In genomic region chr2:181043437-181043836, GRCm38 (mm10) we compare ENCODE assay signal across 8 mouse cellular contexts. TPM values are rescaled to one million over a fixed set of nuclear protein-coding genes. Genes with fewer than 3 reads are reported as not detected.
DNase-seq lines count a peak whose midpoint lies in the region; ATAC-seq and TF ChIP-seq lines count a peak whose summit lies in the region.

TSS of gene Chrna4 (minus strand) at chr2:181043546.

- WGBS in intestine, embryonic 15.5 days, result 42% methylated on average over 3 of the region's 3 CpGs
- WGBS in intestine, postnatal 0 days, result 43% methylated on average over 3 of the region's 3 CpGs
- WGBS in forebrain, postnatal 0 days, result 28% methylated on average over 3 of the region's 3 CpGs
- WGBS in stomach, postnatal 0 days, result 33% methylated on average over 3 of the region's 3 CpGs

- intact Hi-C loops in left cerebral cortex, postnatal 10 days (cut with DNase I), result no loop called here

- DNase-seq in adrenal gland, adult 8-10 months, result peak; percentile 71
- DNase-seq in forebrain, postnatal 0 days, result peak; percentile 48
- no peak for DNase-seq in left cerebral cortex, postnatal 10 days (ENCODE audit: extremely low spot score in 1 of 2, low spot score in 2 of 2)
- DNase-seq in stomach, postnatal 0 days (ENCODE audit: low spot score), result peak; percentile 23
- DNase-seq in right cerebral cortex, postnatal 14 days, result no peak
- no peak for DNase-seq in frontal cortex, postnatal 14 days (ENCODE audit: low spot score in 2 of 2)

- H3K4me1 ChIP-seq in intestine, embryonic 15.5 days (replicated peaks), result peaks cover 8% of the 10 kb centered on the region
- H3K4me1 ChIP-seq in intestine, postnatal 0 days (replicated peaks; ENCODE audit: control insufficient read depth, insufficient read depth, low read length), result no peaks in the 10 kb centered on the region
- peaks cover 9% of the 10 kb centered on the region for H3K4me1 ChIP-seq in forebrain, postnatal 0 days (ENCODE audit: insufficient read depth)
- H3K4me1 ChIP-seq in stomach, postnatal 0 days (replicated peaks; ENCODE audit: control insufficient read depth, insufficient read depth), result no peaks in the 10 kb centered on the region

- H3K9ac ChIP-seq in intestine, embryonic 15.5 days, result no peak within 1 kb of the TSS
- no peak within 1 kb of the TSS for H3K9ac ChIP-seq in intestine, postnatal 0 days (ENCODE audit: low read depth, low read length)
- H3K9ac ChIP-seq in forebrain, postnatal 0 days, result no peak within 1 kb of the TSS
- H3K9ac ChIP-seq in stomach, postnatal 0 days (ENCODE audit: low read length), result no peak within 1 kb of the TSS

- no peak within 1 kb of the TSS for H3K4me3 ChIP-seq in intestine, embryonic 15.5 days (replicated peaks)
- no peak within 1 kb of the TSS for H3K4me3 ChIP-seq in intestine, postnatal 0 days (ENCODE audit: low read depth, low read length)
- H3K4me3 ChIP-seq in forebrain, postnatal 0 days (ENCODE audit: low read depth, low read length), result no peak within 1 kb of the TSS
- no peak within 1 kb of the TSS for H3K4me3 ChIP-seq in stomach, postnatal 0 days (ENCODE audit: low read depth, low read length)

- TF ChIP-seq EP300 in stomach, postnatal 0 days (optimal IDR thresholded peaks at IDR 0.05), result no peak

- no peak within 1 kb of the TSS for H3K4me2 ChIP-seq in intestine, embryonic 15.5 days (replicated peaks)
- no peak within 1 kb of the TSS for H3K4me2 ChIP-seq in intestine, postnatal 0 days (replicated peaks; ENCODE audit: low read depth)
- no peak within 1 kb of the TSS for H3K4me2 ChIP-seq in forebrain, postnatal 0 days (ENCODE audit: low read depth)
- H3K4me2 ChIP-seq in stomach, postnatal 0 days (replicated peaks; ENCODE audit: low read depth), result no peak within 1 kb of the TSS

- H3K36me3 ChIP-seq in intestine, embryonic 15.5 days, result no peaks in the 10 kb centered on the region
- H3K36me3 ChIP-seq in intestine, postnatal 0 days (ENCODE audit: control insufficient read depth, insufficient read depth), result no peaks in the 10 kb centered on the region
- H3K36me3 ChIP-seq in forebrain, postnatal 0 days (ENCODE audit: insufficient read depth), result no peaks in the 10 kb centered on the region
- H3K36me3 ChIP-seq in stomach, postnatal 0 days (ENCODE audit: control insufficient read depth, insufficient read depth, low read length), result no peaks in the 10 kb centered on the region

- no peak within 1 kb of the TSS for H3K27ac ChIP-seq in intestine, embryonic 15.5 days
- no peak within 1 kb of the TSS for H3K27ac ChIP-seq in intestine, postnatal 0 days (ENCODE audit: low read depth, low read length)
- no peak within 1 kb of the TSS for H3K27ac ChIP-seq in forebrain, postnatal 0 days (ENCODE audit: low read depth, low read length)
- H3K27ac ChIP-seq in stomach, postnatal 0 days (replicated peaks), result no peak within 1 kb of the TSS

- H3K9me3 ChIP-seq in intestine, embryonic 15.5 days, result no peaks in the 10 kb centered on the region
- no peaks in the 10 kb centered on the region for H3K9me3 ChIP-seq in intestine, postnatal 0 days (ENCODE audit: control insufficient read depth)
- no peaks in the 10 kb centered on the region for H3K9me3 ChIP-seq in forebrain, postnatal 0 days (ENCODE audit: low read length)
- no peaks in the 10 kb centered on the region for H3K9me3 ChIP-seq in stomach, postnatal 0 days (ENCODE audit: control insufficient read depth, low read length)

- TF ChIP-seq CTCF in intestine, postnatal 0 days (IDR thresholded peaks at IDR 0.05; ENCODE audit: low read depth), result no peak
- no peak for TF ChIP-seq CTCF in forebrain, postnatal 0 days (IDR thresholded peaks at IDR 0.05; ENCODE audit: low read depth)
- no peak for TF ChIP-seq CTCF in stomach, postnatal 0 days (IDR thresholded peaks at IDR 0.05; ENCODE audit: low read depth)

- peak; percentile 43; the same call in 1 of the 2 replicates for ATAC-seq in intestine, embryonic 15.5 days
- ATAC-seq in intestine, postnatal 0 days, result no peak
- ATAC-seq in forebrain, postnatal 0 days, result no peak
- no peak for ATAC-seq in stomach, postnatal 0 days (ENCODE audit: low FRiP score, low TSS enrichment)

- H3K27me3 ChIP-seq in intestine, embryonic 15.5 days (replicated peaks), result peaks cover 36% of the 10 kb centered on the region
- H3K27me3 ChIP-seq in intestine, postnatal 0 days (replicated peaks; ENCODE audit: control insufficient read depth, insufficient read depth, low read length), result peaks cover 27% of the 10 kb centered on the region
- H3K27me3 ChIP-seq in forebrain, postnatal 0 days (ENCODE audit: insufficient read depth, low read length), result no peaks in the 10 kb centered on the region; the same call in 1 of the 2 replicates
- H3K27me3 ChIP-seq in stomach, postnatal 0 days (ENCODE audit: control insufficient read depth, insufficient read depth, low read length), result no peaks in the 10 kb centered on the region

RNA-seq across cellular contexts. Expression of gene Chrna4, which starts in this region (rescaled TPM):
- 1.1 and 1.2 TPM in 2 replicates for polyA plus RNA-seq in intestine, embryonic 15.5 days (2015; fragmentation: Nextera tagmentation; extraction: Ambion mirVana)
- 0.30 and 0.33 TPM in 2 replicates for polyA plus RNA-seq in intestine, postnatal 0 days (2015; fragmentation: Nextera tagmentation; extraction: Ambion mirVana)
- total RNA-seq in adrenal gland, adult 8-10 months (2022), result 10 to 100 TPM; 12.0 to 27.7 (median 20.5) TPM
- total RNA-seq in forebrain, postnatal 0 days (2014; rRNA removed), result 14.9 and 17.8 TPM in 2 replicates
- polyA plus RNA-seq in forebrain, postnatal 0 days (2015; fragmentation: Nextera tagmentation; extraction: Ambion mirVana), result 12.1 and 24.2 TPM in 2 replicates
- total RNA-seq in left cerebral cortex, postnatal 10 days (2021), result 10 to 100 TPM; 40.5 to 44.1 TPM
- 0.18 and 0.22 TPM in 2 replicates for polyA plus RNA-seq in stomach, postnatal 0 days (2015; fragmentation: Nextera tagmentation; extraction: Ambion mirVana)

Comparison
In these comparisons a context has a peak if more than half of its experiments do, and no peak if none do; other contexts are left out.
1. Peak in DNase-seq in stomach, postnatal 0 days; RNA of the gene not detected or under 1 TPM.
2. DNase-seq: peak in adrenal gland, adult 8-10 months (single experiment) and forebrain, postnatal 0 days (single experiment); none in left cerebral cortex, postnatal 10 days (0 of 2), right cerebral cortex, postnatal 14 days (single experiment) and frontal cortex, postnatal 14 days (0 of 2).